Mouse (Mus musculus) embryonic facial prominence, embryonic 11.5 days (tissue): ENCODE measurements at regions not wholly inside any gene's neighbourhood (a gene's known extent, or its start where the extent isn't known, plus 50 kb on each side); places are given as distances from the start of the nearest gene placed in this dataset.

Source experiments
- ATAC-seq: fragments of 200-750 bp; cut with Nextera tagmentation; replicated peaks from 2 replicates; pipeline ENCODE4 v1.8.0; 2017; ENCODE audit warnings: low read depth; ENCODE audit not compliant: insufficient number of reproducible peaks, low FRiP score, low TSS enrichment
- DNase-seq: peaks from one replicate; pipeline ENCODE4 v3.0.0-alpha.2; 2015; ENCODE audit warnings: low spot score
- H3K27ac ChIP-seq: fragments of 300-500 bp; sonication (generic); replicated peaks from 2 replicates; pipeline ENCODE4 v1.5.1; 2014; ENCODE audit warnings: mild to moderate bottlenecking, low read depth, low read length, control low read depth
- H3K27me3 ChIP-seq: fragments of 300-500 bp; sonication (generic); 2 replicates; pipeline ENCODE4 v1.6.1; 2014; ENCODE audit warnings: mild to moderate bottlenecking, low read length, moderate library complexity, mixed read lengths; ENCODE audit not compliant: control insufficient read depth, insufficient read depth
- H3K36me3 ChIP-seq: fragments of 300-500 bp; sonication (generic); replicated peaks from 2 replicates; pipeline ENCODE4 v1.6.1; 2014; ENCODE audit warnings: low read depth, mild to moderate bottlenecking, low read length, moderate library complexity, mixed read lengths; ENCODE audit not compliant: control insufficient read depth, insufficient read depth
- H3K4me1 ChIP-seq: fragments of 300-500 bp; sonication (generic); 2 replicates; pipeline ENCODE4 v1.6.1; 2014; ENCODE audit warnings: low read length, mixed read lengths; ENCODE audit not compliant: control insufficient read depth, insufficient read depth
- H3K4me2 ChIP-seq: fragments of 300-500 bp; sonication (generic); 2 replicates; pipeline ENCODE4 v1.6.1; 2014; ENCODE audit warnings: low read depth, mild to moderate bottlenecking, control low read depth, low read length, moderate library complexity
- H3K4me3 ChIP-seq: fragments of 300-500 bp; sonication (generic); 2 replicates; pipeline ENCODE4 v1.5.1; 2014; ENCODE audit warnings: low read depth, low read length, control low read depth
- H3K9ac ChIP-seq: fragments of 300-500 bp; sonication (generic); replicated peaks from 2 replicates; pipeline ENCODE4 v1.6.1; 2014; ENCODE audit warnings: mild to moderate bottlenecking, control low read depth, low read length
- H3K9me3 ChIP-seq: fragments of 300-500 bp; sonication (generic); replicated peaks from 2 replicates; pipeline ENCODE4 v1.6.1; 2016; ENCODE audit warnings: mild to moderate bottlenecking, low read length, inconsistent platforms, mixed read lengths; ENCODE audit not compliant: control insufficient read depth
- WGBS: fragments of 180-500 bp; shearing (Covaris S2); extraction: QIAGEN DNeasy Blood & Tissue Kit; methylation state at CpG from one replicate; pipeline ENCODE4 v1.1.7; 2014; 5-methylcytosine and 5-hydroxymethylcytosine counted together

- Histone ChIP-seq H3K27me3 (no peaks in the 10 kb centered on the region), H3K4me1 (no peaks in the 10 kb centered on the region), H3K9ac (no peak overlapping the region), H3K4me3 (no peak overlapping the region), H3K27ac (no peak overlapping the region), H3K4me2 (no peak overlapping the region), H3K9me3 (no peaks in the 10 kb centered on the region), H3K36me3 (no peaks in the 10 kb centered on the region)
- ATAC-seq: no peak
- DNase-seq: no peak
- WGBS: 91% methylated on average over 3 of the region's 3 CpGs
These were observed 148.3 kb upstream of the Irf2bp2 start for GRCm38 (mm10) chr8:126742081-126742480.

- Histone ChIP-seq H3K4me1 (peaks cover 5% of the 10 kb centered on the region), H3K9me3 (no peaks in the 10 kb centered on the region), H3K27me3 (no peaks in the 10 kb centered on the region), H3K9ac (no peak overlapping the region), H3K36me3 (no peaks in the 10 kb centered on the region), H3K4me2 (no peak overlapping the region), H3K4me3 (no peak overlapping the region), H3K27ac (no peak overlapping the region)
- ATAC-seq (no peak), DNase-seq (no peak)
- 84% methylated on average over 3 of the region's 3 CpGs for WGBS
These were observed 147.2 kb upstream of the Irf2bp2 start for GRCm38 (mm10) chr8:126741031-126741430.

- H3K4me2 ChIP-seq: no peak overlapping the region
- no peak overlapping the region for H3K4me3 ChIP-seq
- ATAC-seq: no peak
- H3K9ac ChIP-seq: no peak overlapping the region
- peaks cover 17% of the 10 kb centered on the region for H3K4me1 ChIP-seq
- no peak for DNase-seq
- H3K36me3 ChIP-seq: no peaks in the 10 kb centered on the region
- WGBS: 90% methylated on average over 10 of the region's 10 CpGs
- H3K27ac ChIP-seq: no peak overlapping the region
- no peaks in the 10 kb centered on the region for H3K9me3 ChIP-seq
- H3K27me3 ChIP-seq: no peaks in the 10 kb centered on the region
These were observed 146.0 kb upstream of the Irf2bp2 start for GRCm38 (mm10) chr8:126739768-126740167.

- H3K4me2 ChIP-seq: no peak overlapping the region
- ATAC-seq: no peak
- H3K9me3 ChIP-seq: no peaks in the 10 kb centered on the region
- no peak overlapping the region for H3K4me3 ChIP-seq
- H3K27ac ChIP-seq: no peak overlapping the region; the same call in 1 of the 2 replicates
- H3K4me1 ChIP-seq: peaks cover 17% of the 10 kb centered on the region
- H3K36me3 ChIP-seq: no peaks in the 10 kb centered on the region
- H3K9ac ChIP-seq: no peak overlapping the region
- no peak for DNase-seq
- WGBS: 65% methylated on average over 5 of the region's 5 CpGs
- H3K27me3 ChIP-seq: no peaks in the 10 kb centered on the region
These were observed 143.2 kb upstream of the Irf2bp2 start for GRCm38 (mm10) chr8:126737032-126737431.

GRCm38 (mm10) chr8:126736441-126736962 lies 142.7 kb upstream of the Irf2bp2 start:
- H3K36me3 ChIP-seq: no peaks in the 10 kb centered on the region
- peaks cover 17% of the 10 kb centered on the region for H3K4me1 ChIP-seq
- H3K4me2 ChIP-seq: no peak overlapping the region
- DNase-seq: peak; percentile 14
- ATAC-seq: no peak
- H3K27me3 ChIP-seq: no peaks in the 10 kb centered on the region
- WGBS: 44% methylated on average over 10 of the region's 10 CpGs
- no peak overlapping the region for H3K4me3 ChIP-seq
- peak overlapping the region; percentile 43 for H3K27ac ChIP-seq
- H3K9ac ChIP-seq: no peak overlapping the region; the same call in 1 of the 2 replicates
- no peaks in the 10 kb centered on the region for H3K9me3 ChIP-seq

- H3K9ac ChIP-seq: no peak overlapping the region; the same call in none of the 2 replicates
- no peaks in the 10 kb centered on the region for H3K27me3 ChIP-seq
- H3K4me2 ChIP-seq: no peak overlapping the region
- 34% methylated on average over 25 of the region's 25 CpGs for WGBS
- ATAC-seq: peak; percentile 56
- peak overlapping the region; percentile 43 for H3K27ac ChIP-seq
- H3K4me3 ChIP-seq: no peak overlapping the region
- peak; percentile 53 for DNase-seq
- H3K4me1 ChIP-seq: peaks cover 17% of the 10 kb centered on the region
- no peaks in the 10 kb centered on the region for H3K36me3 ChIP-seq
- no peaks in the 10 kb centered on the region for H3K9me3 ChIP-seq
These were observed 142.0 kb upstream of the Irf2bp2 start for GRCm38 (mm10) chr8:126735488-126736440.

- H3K9me3 ChIP-seq: no peaks in the 10 kb centered on the region
- H3K4me2 ChIP-seq: no peak overlapping the region
- H3K4me1 ChIP-seq: peaks cover 17% of the 10 kb centered on the region
- no peak overlapping the region for H3K9ac ChIP-seq
- H3K4me3 ChIP-seq: no peak overlapping the region
- no peaks in the 10 kb centered on the region for H3K36me3 ChIP-seq
- no peaks in the 10 kb centered on the region for H3K27me3 ChIP-seq
- ATAC-seq (0 out of 2 replicates have a peak, but pooled peaks have one; percentile 47), DNase-seq (peak; percentile 25)
- H3K27ac ChIP-seq: no peak overlapping the region
- WGBS: 59% methylated on average over 7 of the region's 7 CpGs
These were observed 141.1 kb upstream of the Irf2bp2 start for GRCm38 (mm10) chr8:126734743-126735487.
